Mouse (Mus musculus) CH12.LX (cell line): ENCODE results near the gene Ube2l3. TPM values are rescaled to one million over a fixed set of nuclear protein-coding genes. Genes with fewer than 3 reads are reported as not detected.

Source experiments
- DNase-seq: peaks from one replicate; pipeline ENCODE4 v3.0.0-alpha.2; 2013; ENCODE audit errors: extremely low read depth
- H3K27ac ChIP-seq: 2 replicates; pipeline ENCODE4 v1.5.1; 2012; ENCODE audit warnings: low read depth, mild to moderate bottlenecking, control low read depth, moderate library complexity; ENCODE audit not compliant: insufficient read depth
- H3K27me3 ChIP-seq: replicated peaks from 2 replicates; pipeline ENCODE3; 2012; ENCODE audit warnings: inconsistent platforms
- H3K36me3 ChIP-seq, 2 experiments: replicated peaks in 1 of 2; 2 replicates each; pipeline versions ENCODE3 to v1.6.1; 2012; ENCODE audit warnings: inconsistent platforms in 1 of 2, low read length in 1 of 2, mild to moderate bottlenecking in 1 of 2, mixed read lengths in 1 of 2, moderate library complexity in 1 of 2; ENCODE audit not compliant: control insufficient read depth in 1 of 2, insufficient read depth in 1 of 2
- H3K4me1 ChIP-seq, 2 experiments: 2 replicates each; pipeline ENCODE4 v1.6.1; 2012; ENCODE audit warnings: inconsistent platforms in 1 of 2, moderate library complexity in 1 of 2; ENCODE audit not compliant: insufficient read depth in 2 of 2, control insufficient read depth in 1 of 2
- H3K4me2 ChIP-seq: 2 replicates; pipeline ENCODE4 v1.6.1; 2012; ENCODE audit warnings: low read depth, mild to moderate bottlenecking, control low read depth; ENCODE audit not compliant: poor library complexity, insufficient read depth, severe bottlenecking
- H3K4me3 ChIP-seq, 3 experiments: fragments of 150-350 bp in 1 of 3; sonication (generic) in 1 of 3; replicated peaks in 1 of 3; 2 replicates each; pipeline versions ENCODE3 to v1.5.1; 2011 to 2012; ENCODE audit warnings: low read depth in 2 of 3, low read length in 2 of 3, mild to moderate bottlenecking in 2 of 3, moderate library complexity in 2 of 3, control low read depth in 1 of 3, improper control_type of control experiment in 1 of 3, inconsistent platforms in 1 of 3, mixed read lengths in 1 of 3; ENCODE audit not compliant: poor library complexity in 1 of 3
- H3K79me2 ChIP-seq: replicated peaks from 2 replicates; pipeline ENCODE4 v1.6.1; 2012; ENCODE audit warnings: mild to moderate bottlenecking, moderate library complexity; ENCODE audit not compliant: control insufficient read depth, poor library complexity, insufficient read depth, severe bottlenecking; ENCODE audit errors: extremely low read depth
- H3K9ac ChIP-seq: 2 replicates; pipeline ENCODE4 v1.6.1; 2012; ENCODE audit warnings: low read depth, mild to moderate bottlenecking, control low read depth, moderate library complexity; ENCODE audit not compliant: insufficient read depth
- H3K9me3 ChIP-seq: replicated peaks from 2 replicates; pipeline ENCODE3; 2012; ENCODE audit warnings: low read length, inconsistent platforms, mixed read lengths
- BHLHE40 ChIP-seq: IDR thresholded peaks from 2 replicates; pipeline ENCODE4 v1.6.1; 2011; ENCODE audit warnings: mild to moderate bottlenecking, low read depth, low read length, improper control_type of control experiment
- CHD1 ChIP-seq: IDR thresholded peaks from 2 replicates; pipeline ENCODE4 v1.6.1; 2012; ENCODE audit warnings: low read depth, low read length, improper control_type of control experiment, inconsistent platforms
- CHD2 ChIP-seq: IDR thresholded peaks from 2 replicates; pipeline ENCODE4 v1.6.1; 2011; ENCODE audit warnings: low read length, improper control_type of control experiment
- CTCF ChIP-seq, 2 experiments: IDR thresholded peaks in 1 of 2; conservative IDR thresholded peaks in 1 of 2; 2 replicates each; pipeline ENCODE4 v1.5.1; 2011 to 2012; ENCODE audit warnings: low read depth in 2 of 2, low read length in 2 of 2, improper control_type of control experiment in 1 of 2, inconsistent platforms in 1 of 2, mild to moderate bottlenecking in 1 of 2, moderate library complexity in 1 of 2
- E2F4 ChIP-seq: IDR thresholded peaks from 2 replicates; pipeline ENCODE4 v1.6.1; 2011; ENCODE audit warnings: low read depth, low read length, improper control_type of control experiment; ENCODE audit not compliant: insufficient replicate concordance
- ELF1 ChIP-seq: IDR thresholded peaks from 2 replicates; pipeline ENCODE4 v1.6.1; 2014; ENCODE audit warnings: low read depth, mild to moderate bottlenecking, inconsistent platforms, low read length, improper control_type of control experiment
- EP300 ChIP-seq: IDR thresholded peaks from 2 replicates; pipeline ENCODE4 v1.6.1; 2011; ENCODE audit warnings: low read length, improper control_type of control experiment
- ETS1 ChIP-seq: conservative IDR thresholded peaks from 2 replicates; pipeline ENCODE4 v1.6.1; 2012; ENCODE audit warnings: low read depth, mild to moderate bottlenecking, inconsistent platforms, low read length, improper control_type of control experiment, moderate library complexity
- GABPA ChIP-seq: IDR thresholded peaks from 2 replicates; pipeline ENCODE4 v1.6.1; 2012; ENCODE audit warnings: low read depth, low read length, improper control_type of control experiment, inconsistent platforms; ENCODE audit not compliant: insufficient replicate concordance
- HCFC1 ChIP-seq: IDR thresholded peaks from 2 replicates; pipeline ENCODE4 v1.6.1; 2012; ENCODE audit warnings: low read depth, mild to moderate bottlenecking, inconsistent platforms, low read length, improper control_type of control experiment
- IRF4 ChIP-seq: IDR thresholded peaks from 2 replicates; pipeline ENCODE4 v1.6.1; 2014; ENCODE audit warnings: low read depth, mild to moderate bottlenecking, inconsistent platforms, low read length, improper control_type of control experiment
- JUN ChIP-seq: IDR thresholded peaks from 2 replicates; pipeline ENCODE4 v1.6.1; 2011; ENCODE audit warnings: low read depth, mild to moderate bottlenecking, low read length, improper control_type of control experiment, moderate library complexity; ENCODE audit not compliant: insufficient read depth
- JUND ChIP-seq: conservative IDR thresholded peaks from 2 replicates; pipeline ENCODE4 v1.6.1; 2011; ENCODE audit warnings: low read depth, low read length, improper control_type of control experiment
- KAT2A ChIP-seq: IDR thresholded peaks from 2 replicates; pipeline ENCODE4 v1.6.1; 2012; ENCODE audit warnings: low read length, improper control_type of control experiment, inconsistent platforms; ENCODE audit not compliant: insufficient replicate concordance
- MAX ChIP-seq: IDR thresholded peaks from 2 replicates; pipeline ENCODE4 v1.6.1; 2011; ENCODE audit warnings: low read length, improper control_type of control experiment
- MAZ ChIP-seq: IDR thresholded peaks from 2 replicates; pipeline ENCODE4 v1.6.1; 2012; ENCODE audit warnings: low read depth, mild to moderate bottlenecking, inconsistent platforms, low read length, improper control_type of control experiment, moderate library complexity
- MEF2A ChIP-seq: IDR thresholded peaks from 2 replicates; pipeline ENCODE4 v1.6.1; 2014; ENCODE audit warnings: low read depth, mild to moderate bottlenecking, inconsistent platforms, low read length, improper control_type of control experiment, borderline replicate concordance
- MXI1 ChIP-seq: IDR thresholded peaks from 2 replicates; pipeline ENCODE4 v1.6.1; 2011; ENCODE audit warnings: mild to moderate bottlenecking, low read depth, low read length, improper control_type of control experiment
- MYC ChIP-seq: IDR thresholded peaks from 2 replicates; pipeline ENCODE4 v1.6.1; 2011; ENCODE audit warnings: low read depth, mild to moderate bottlenecking, improper control_type of control experiment, low read length
- NRF1 ChIP-seq: IDR thresholded peaks from 2 replicates; pipeline ENCODE4 v1.6.1; 2014; ENCODE audit warnings: low read depth, mild to moderate bottlenecking, inconsistent platforms, low read length, improper control_type of control experiment, moderate library complexity
- PAX5 ChIP-seq: IDR thresholded peaks from 2 replicates; pipeline ENCODE4 v1.6.1; 2012; ENCODE audit warnings: low read length, inconsistent platforms, mixed read lengths
- POLR2A ChIP-seq: IDR thresholded peaks from 2 replicates; pipeline ENCODE4 v1.6.1; 2011; ENCODE audit warnings: low read depth, mild to moderate bottlenecking, improper control_type of control experiment, low read length
- POLR2AphosphoS2 ChIP-seq: IDR thresholded peaks from 2 replicates; pipeline ENCODE4 v1.6.1; 2011; ENCODE audit warnings: low read depth, low read length, improper control_type of control experiment
- RCOR1 ChIP-seq: conservative IDR thresholded peaks from 2 replicates; pipeline ENCODE4 v1.6.1; 2012; ENCODE audit warnings: low read depth, mild to moderate bottlenecking, inconsistent platforms, low read length, improper control_type of control experiment
- SIN3A ChIP-seq: IDR thresholded peaks from 2 replicates; pipeline ENCODE4 v1.6.1; 2012; ENCODE audit warnings: low read length, improper control_type of control experiment, inconsistent platforms
- SMC3 ChIP-seq: IDR thresholded peaks from 2 replicates; pipeline ENCODE4 v1.6.1; 2011; ENCODE audit warnings: low read depth, low read length, improper control_type of control experiment
- TBP ChIP-seq: conservative IDR thresholded peaks from 2 replicates; pipeline ENCODE4 v1.6.1; 2011; ENCODE audit warnings: low read depth, low read length, improper control_type of control experiment
- TCF12 ChIP-seq: IDR thresholded peaks from 2 replicates; pipeline ENCODE4 v1.6.1; 2014; ENCODE audit warnings: low read depth, mild to moderate bottlenecking, inconsistent platforms, low read length, improper control_type of control experiment
- UBTF ChIP-seq: IDR thresholded peaks from 2 replicates; pipeline ENCODE4 v1.6.1; 2012; ENCODE audit warnings: low read depth, mild to moderate bottlenecking, inconsistent platforms, low read length, improper control_type of control experiment, moderate library complexity
- USF1 ChIP-seq: IDR thresholded peaks from 2 replicates; pipeline ENCODE4 v1.6.1; 2014; ENCODE audit warnings: low read depth, mild to moderate bottlenecking, inconsistent platforms, low read length, improper control_type of control experiment
- USF2 ChIP-seq: conservative IDR thresholded peaks from 2 replicates; pipeline ENCODE4 v1.6.1; 2011; ENCODE audit warnings: low read depth, low read length, improper control_type of control experiment
- ZC3H11A ChIP-seq: IDR thresholded peaks from 2 replicates; pipeline ENCODE4 v1.6.1; 2012; ENCODE audit warnings: low read depth, mild to moderate bottlenecking, inconsistent platforms, low read length, improper control_type of control experiment
- ZKSCAN1 ChIP-seq: IDR thresholded peaks from 2 replicates; pipeline ENCODE4 v1.6.1; 2012; ENCODE audit warnings: low read depth, inconsistent platforms, low read length, improper control_type of control experiment, borderline replicate concordance
- ZMIZ1 ChIP-seq: IDR thresholded peaks from 2 replicates; pipeline ENCODE4 v1.6.1; 2012; ENCODE audit warnings: low read depth, mild to moderate bottlenecking, inconsistent platforms, low read length, improper control_type of control experiment
- dilution Hi-C: fragments of 300-500 bp; cut with MboI; formaldehyde crosslinking; loops from 2 replicates; pipeline ENCODE4 v1.14.3; 2020; ENCODE audit warnings: low sequenced_read_pairs; ENCODE audit not compliant: extremely low pct_unique_long_range_greater_than_20kb, extremely low pct_ligation_motif_present
- in situ Hi-C: fragments of 300-500 bp; cut with MboI; formaldehyde crosslinking; loops from 3 replicates; pipeline ENCODE4 v1.14.3; 2019; ENCODE audit warnings: low sequenced_read_pairs, low pct_ligation_motif_present, low pct_unique_long_range_greater_than_20kb, mixed read lengths
- polyA plus RNA-seq: library from polyadenylated mRNA; unstranded; fragments of >175 nt; gene quantifications from 2 replicates; pipeline ENCODE4 v1.2.1, GENCODE M21; 2012; ENCODE audit warnings: low read depth; ENCODE audit not compliant: insufficient read length
- total RNA-seq, 2 experiments: library from RNA; depleted of rRNA; stranded (reverse); fragments of 300-350 nt in 1 of 2; fragments of >200 nt in 1 of 2; gene quantifications; 2 replicates each; pipeline ENCODE4 v1.2.3; 2012 to 2014

The Ube2l3 gene
- total and polyA plus RNA-seq, 3 experiments: 156 to 386 (median 302) TPM

DNA sequence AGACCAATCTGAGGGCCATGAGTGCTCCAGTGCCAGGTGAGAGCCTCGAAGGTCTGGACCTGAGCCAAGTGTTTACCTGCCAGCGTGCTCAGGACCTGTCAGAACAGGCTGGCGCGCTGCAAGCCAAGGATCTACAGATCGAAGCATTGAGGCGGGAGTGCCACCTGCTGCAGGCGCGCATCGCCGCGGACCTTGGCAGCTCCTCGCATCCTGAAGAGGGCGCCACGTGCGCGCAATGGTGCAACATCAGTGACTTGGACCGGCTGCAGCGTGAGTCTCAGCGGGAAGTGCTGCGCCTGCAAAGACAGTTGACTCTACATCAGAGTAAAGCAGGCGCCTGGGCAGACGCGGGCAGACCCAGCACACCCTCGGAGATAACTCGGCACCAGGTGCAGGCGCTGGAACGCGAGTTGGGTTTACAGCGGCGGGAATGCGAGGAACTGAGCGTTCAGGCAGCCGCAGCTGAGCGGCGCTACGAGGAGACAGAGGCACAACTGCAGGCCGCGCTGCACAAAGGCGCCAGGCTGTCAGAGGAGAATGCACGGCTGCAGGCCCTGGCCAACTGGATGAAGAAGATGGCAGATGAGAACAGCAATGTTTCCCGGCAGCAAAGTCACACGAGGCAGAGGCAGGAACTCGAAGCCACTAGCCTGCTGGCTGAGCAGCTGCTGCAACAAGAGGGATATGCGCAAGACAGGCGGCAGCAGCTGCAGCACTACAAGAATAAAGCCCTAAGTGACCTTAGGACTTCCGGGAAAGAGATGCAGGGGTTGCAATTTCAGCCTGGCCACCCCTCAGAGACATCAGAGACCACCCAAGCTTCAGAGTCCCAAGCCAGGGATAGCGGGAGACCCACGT, 7.8 kb upstream of the Ube2l3 start (continued):
- peak; percentile 80; the same call in 1 of the 2 replicates for TF ChIP-seq MYC

DNA sequence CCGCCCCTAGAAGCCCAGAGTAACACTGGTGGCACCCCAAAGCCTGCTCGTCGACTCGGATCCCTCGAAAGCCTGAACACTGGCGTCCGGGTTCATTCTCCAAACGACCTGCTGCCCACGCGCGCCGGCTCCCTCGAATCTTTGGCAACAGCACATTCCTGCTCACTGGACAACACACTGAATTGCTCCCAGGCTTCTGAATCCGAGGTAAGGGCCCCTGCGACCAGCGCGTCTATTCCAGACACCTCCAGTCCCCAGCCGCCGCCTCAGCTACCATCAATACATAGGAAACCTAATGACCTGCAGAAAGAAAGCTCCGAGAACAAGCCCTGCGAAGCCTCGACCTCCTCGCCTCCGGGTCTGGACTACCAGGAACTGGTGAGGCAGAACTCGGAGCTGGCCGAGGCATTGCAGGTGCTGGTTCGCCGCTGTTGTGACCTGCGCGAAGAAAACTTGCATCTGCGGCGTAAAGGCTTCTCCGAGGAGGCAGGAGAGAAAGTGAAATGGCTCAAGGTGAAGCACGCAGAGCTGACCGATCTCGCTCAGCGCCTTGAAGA, 7.0 kb upstream of the Ube2l3 start:
- no peak for TF ChIP-seq PAX5
- no peak for TF ChIP-seq KAT2A
- no peak for TF ChIP-seq POLR2AphosphoS2
- TF ChIP-seq CHD2: 0 out of 2 replicates have a peak, but pooled peaks have one; percentile 23
- no peak for TF ChIP-seq TBP
- TF ChIP-seq MAX: no peak
- TF ChIP-seq USF2: no peak
- TF ChIP-seq GABPA: no peak
- 0 out of 2 replicates have a peak, but pooled peaks have one; percentile 12 for TF ChIP-seq HCFC1
- TF ChIP-seq POLR2A: no peak
- no peak for TF ChIP-seq ETS1
- 0 out of 2 replicates have a peak, but pooled peaks have one; percentile 28 for TF ChIP-seq MAZ
- TF ChIP-seq MYC: no peak
- TF ChIP-seq ELF1: no peak
- TF ChIP-seq RCOR1: no peak; the same call in 1 of the 2 replicates
- no peak for TF ChIP-seq BHLHE40
- TF ChIP-seq MXI1: no peak; the same call in 1 of the 2 replicates
- 0 out of 2 replicates have a peak, but pooled peaks have one; percentile 16 for TF ChIP-seq ZMIZ1
- TF ChIP-seq ZKSCAN1: no peak
- TF ChIP-seq E2F4: no peak
- TF ChIP-seq CHD1: 0 out of 2 replicates have a peak, but pooled peaks have one; percentile 53
- TF ChIP-seq NRF1: no peak
- no peak for TF ChIP-seq UBTF
- TF ChIP-seq USF1: no peak
- TF ChIP-seq JUND: no peak
- TF ChIP-seq JUN: no peak
- no peak for TF ChIP-seq EP300
- TF ChIP-seq SMC3: no peak
- TF ChIP-seq MEF2A: no peak
- no peak for TF ChIP-seq ZC3H11A
- TF ChIP-seq SIN3A: no peak; the same call in none of the 2 replicates
- TF ChIP-seq IRF4: no peak
- no peak for TF ChIP-seq CTCF (conservative IDR thresholded peaks at IDR 0.05 in 1 of 2, IDR thresholded peaks at IDR 0.05 in 1 of 2; ENCODE audit: low read depth in 2 of 2, low read length in 2 of 2)
- no peak; the same call in 1 of the 2 replicates for TF ChIP-seq TCF12
- TF ChIP-seq, all 38 proteins: peak for 5
- no peak for DNase-seq
- H3K79me2 ChIP-seq: no peaks in the 10 kb centered on the region
- H3K27me3 ChIP-seq: peaks cover 51% of the 10 kb centered on the region
- peaks cover 4 to 26% of the 10 kb centered on the region in 2 experiments for H3K4me1 ChIP-seq
- peaks cover 7% of the 10 kb centered on the region for H3K9me3 ChIP-seq
- in situ Hi-C loops: loop anchor here (5.0 to 10.0 kb wide), 2 partner anchors 73 to 325 kb away; partner anchors contain the start of gene Thap7
- H3K27ac ChIP-seq: no peak overlapping the region
- H3K36me3 ChIP-seq: no peaks in the 10 kb centered on the region
- H3K4me3 ChIP-seq: peak overlapping the region; percentile 45 to 75 (median 74)
- dilution Hi-C loops: no loop called here
- H3K9ac ChIP-seq: peak overlapping the region; percentile 14; the same call in 1 of the 2 replicates
- H3K4me2 ChIP-seq: peak overlapping the region; percentile 85
